Mouse (Mus musculus) midbrain, embryonic 15.5 days (tissue): ENCODE measurements around the gene Tdrd12. TPM values are rescaled to one million over a fixed set of nuclear protein-coding genes. Genes with fewer than 3 reads are reported as not detected.
"Not testable (repeated sequence)": the region's sequence is repeated elsewhere in the genome, so short reads cannot be mapped to it uniquely, and the experiment has no call there.

ENCODE experiments used
- ATAC-seq: fragments of 200-750 bp; cut with Nextera tagmentation; replicated peaks from 2 replicates; pipeline ENCODE4 v1.8.0; 2017; ENCODE audit warnings: moderate TSS enrichment
- H3K27ac ChIP-seq: fragments of 300-500 bp; sonication (generic); 2 replicates; pipeline ENCODE4 v1.5.1; 2015; ENCODE audit warnings: mild to moderate bottlenecking, inconsistent platforms
- H3K27me3 ChIP-seq: fragments of 300-500 bp; sonication (generic); replicated peaks from 2 replicates; pipeline ENCODE4 v1.6.1; 2015; ENCODE audit warnings: inconsistent platforms
- H3K36me3 ChIP-seq: fragments of 300-500 bp; sonication (generic); replicated peaks from 2 replicates; pipeline ENCODE4 v1.6.1; 2015; ENCODE audit warnings: inconsistent platforms
- H3K4me1 ChIP-seq: fragments of 300-500 bp; sonication (generic); 2 replicates; pipeline ENCODE4 v1.6.1; 2015; ENCODE audit warnings: inconsistent platforms
- H3K4me2 ChIP-seq: fragments of 300-500 bp; sonication (generic); 2 replicates; pipeline ENCODE4 v1.6.1; 2015; ENCODE audit warnings: inconsistent platforms, mild to moderate bottlenecking, moderate library complexity
- H3K4me3 ChIP-seq: fragments of 300-500 bp; sonication (generic); 2 replicates; pipeline ENCODE4 v1.5.1; 2015; ENCODE audit warnings: mild to moderate bottlenecking, inconsistent platforms
- H3K9ac ChIP-seq: fragments of 300-500 bp; sonication (generic); 2 replicates; pipeline ENCODE4 v1.6.1; 2015; ENCODE audit warnings: mild to moderate bottlenecking, inconsistent platforms
- H3K9me3 ChIP-seq: fragments of 300-500 bp; sonication (generic); 2 replicates; pipeline ENCODE4 v1.6.1; 2016; ENCODE audit warnings: inconsistent platforms
- whole genome bisulfite sequencing: fragments of 180-500 bp; shearing (Covaris S2); methylation state at CpG from one replicate; pipeline ENCODE4 v1.1.7; 2015; ENCODE audit warnings: mixed read lengths; 5-methylcytosine and 5-hydroxymethylcytosine counted together
- polyA plus RNA-seq: library from polyadenylated mRNA; unstranded; fragments of >200 nt; fragmentation: Nextera tagmentation; extraction: Ambion mirVana; gene quantifications from 2 replicates; pipeline ENCODE4 v1.2.1, GENCODE M21; 2015

The Tdrd12 gene
- polyA plus RNA-seq, result 0.36 and 0.37 TPM in 2 replicates

DNA sequence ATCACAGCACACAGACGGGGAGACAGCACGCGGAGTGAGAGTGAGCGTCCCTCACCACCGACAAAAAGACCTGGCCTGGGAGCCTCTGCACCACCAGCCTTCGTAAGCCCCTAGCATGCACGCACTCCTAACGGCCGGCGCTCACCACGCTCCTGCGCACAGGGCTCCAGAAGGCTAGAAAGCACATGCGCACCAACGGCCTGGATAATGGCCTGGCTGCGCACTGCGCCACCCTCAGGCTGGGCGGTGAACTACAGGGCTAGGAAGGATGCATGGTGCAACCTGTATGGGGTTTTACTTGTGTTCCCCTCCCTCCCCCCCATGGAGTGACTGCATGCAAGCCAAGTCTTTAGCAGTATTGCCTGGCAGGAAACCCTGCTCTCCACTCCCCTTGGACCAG lies at the start of gene Tdrd12:
TSS of gene Tdrd12 (minus strand) at position 184 of the 400 bp plus-strand sequence.
- H3K9me3 ChIP-seq, result no peaks in the 10 kb centered on the region
- ATAC-seq, result no peak

GRCm38 (mm10) chr7:35586906-35587445 lies 49.4 kb upstream of the Tdrd12 start:
- WGBS, result 19% methylated on average over 15 of the region's 15 CpGs
- peak overlapping the region; percentile 99 for H3K4me2 ChIP-seq
- H3K4me3 ChIP-seq, result peak overlapping the region; percentile 65
- no peaks in the 10 kb centered on the region for H3K9me3 ChIP-seq
- H3K9ac ChIP-seq, result peak overlapping the region; percentile 52
- H3K36me3 ChIP-seq, result no peaks in the 10 kb centered on the region
- ATAC-seq, result no peak
- H3K27ac ChIP-seq, result no peak overlapping the region
- H3K27me3 ChIP-seq, result peaks cover 31% of the 10 kb centered on the region
- peaks cover 27% of the 10 kb centered on the region for H3K4me1 ChIP-seq

More for the DNA sequence above, at the start of gene Tdrd12:
- Histone ChIP-seq H3K4me1 (no peaks in the 10 kb centered on the region), H3K4me3 (no peak within 1 kb of the TSS), H3K27ac (no peak within 1 kb of the TSS), H3K4me2 (no peak within 1 kb of the TSS), H3K27me3 (no peaks in the 10 kb centered on the region), H3K36me3 (no peaks in the 10 kb centered on the region), H3K9ac (no peak within 1 kb of the TSS)
- 91% methylated on average over 17 of the region's 17 CpGs for WGBS

GRCm38 (mm10) chr7:35586055-35586905 lies 48.7 kb upstream of the Tdrd12 start, which contains the start of gene Ankrd27:
Gene Ankrd27, plus strand, starts transcription at chr7:35586244.
- peak within 1 kb of the TSS; percentile 65 for H3K4me3 ChIP-seq
- H3K27ac ChIP-seq, result peak within 1 kb of the TSS; percentile 48
- H3K36me3 ChIP-seq, result no peaks in the 10 kb centered on the region
- 0% methylated on average over 47 of the region's 49 CpGs for WGBS
- peak within 1 kb of the TSS; percentile 99 for H3K4me2 ChIP-seq
- peaks cover 34% of the 10 kb centered on the region for H3K27me3 ChIP-seq
- H3K9ac ChIP-seq, result peak within 1 kb of the TSS; percentile 52
- H3K4me1 ChIP-seq, result peaks cover 27% of the 10 kb centered on the region
- no peaks in the 10 kb centered on the region for H3K9me3 ChIP-seq
- peak; percentile 99 for ATAC-seq

- peak within 1 kb of the TSS; percentile 52 for H3K9ac ChIP-seq
- H3K4me3 ChIP-seq, result peak within 1 kb of the TSS; percentile 65
- H3K36me3 ChIP-seq, result no peaks in the 10 kb centered on the region
- peaks cover 34% of the 10 kb centered on the region for H3K27me3 ChIP-seq
- peaks cover 27% of the 10 kb centered on the region for H3K4me1 ChIP-seq
- no peaks in the 10 kb centered on the region for H3K9me3 ChIP-seq
- peak within 1 kb of the TSS; percentile 99 for H3K4me2 ChIP-seq
- WGBS, result under 1% methylated on average over 45 of the region's 45 CpGs
- peak within 1 kb of the TSS; percentile 48 for H3K27ac ChIP-seq
- peak; percentile 71 for ATAC-seq
Observed at GRCm38 (mm10) chr7:35585191-35586054, 47.9 kb upstream of the Tdrd12 start, which contains the start of gene Rgs9bp. Gene Rgs9bp, minus strand, starts transcription at chr7:35585582.

GRCm38 (mm10) chr7:35584786-35585190 lies 47.2 kb upstream of the Tdrd12 start:
- WGBS, result under 1% methylated on average over 50 of the region's 50 CpGs

GRCm38 (mm10) chr7:35584068-35584785 lies 46.7 kb upstream of the Tdrd12 start:
- Histone ChIP-seq H3K27me3 (peaks cover 34% of the 10 kb centered on the region), H3K9ac (peak overlapping the region; percentile 41), H3K9me3 (no peaks in the 10 kb centered on the region), H3K4me2 (peak overlapping the region; percentile 99), H3K36me3 (no peaks in the 10 kb centered on the region), H3K27ac (no peak overlapping the region), H3K4me3 (peak overlapping the region; percentile 65), H3K4me1 (peaks cover 27% of the 10 kb centered on the region)
- 3% methylated on average over 36 of the region's 36 CpGs for WGBS
- no peak for ATAC-seq

More at GRCm38 (mm10) chr7:35584786-35585190, 47.2 kb upstream of the Tdrd12 start:
- H3K27me3 ChIP-seq, result peaks cover 34% of the 10 kb centered on the region
- peak overlapping the region; percentile 65 for H3K4me3 ChIP-seq
- H3K27ac ChIP-seq, result no peak overlapping the region
- peaks cover 27% of the 10 kb centered on the region for H3K4me1 ChIP-seq
- no peaks in the 10 kb centered on the region for H3K9me3 ChIP-seq
- no peaks in the 10 kb centered on the region for H3K36me3 ChIP-seq
- no peak for ATAC-seq
- H3K9ac ChIP-seq, result peak overlapping the region; percentile 41
- peak overlapping the region; percentile 99 for H3K4me2 ChIP-seq

DNA sequence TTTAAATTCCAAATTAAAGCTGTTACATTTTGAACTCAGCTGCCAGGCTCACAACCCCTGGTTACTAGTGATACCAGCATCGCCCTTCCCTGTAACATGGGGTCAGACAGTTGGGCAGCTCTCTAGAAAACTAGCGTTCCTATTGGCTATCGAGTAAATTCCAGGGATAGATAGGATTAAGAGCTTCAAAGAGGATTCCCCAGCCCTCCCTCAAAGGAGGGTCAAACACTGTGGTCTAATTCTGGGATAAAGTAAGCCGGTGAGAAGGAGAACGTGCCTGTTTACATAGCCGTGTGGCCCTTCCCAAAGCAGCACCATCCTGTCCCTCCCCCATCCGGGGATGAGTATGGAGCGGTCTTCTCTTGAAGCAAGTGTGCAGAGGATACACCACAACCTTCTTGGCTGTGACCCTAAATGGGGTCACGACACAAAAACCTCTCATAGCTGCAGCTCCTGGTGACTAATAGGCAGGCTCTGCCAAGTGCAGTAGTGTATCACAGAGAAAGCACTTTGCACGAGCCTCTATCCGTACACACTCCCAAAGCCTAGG lies 46.0 kb upstream of the Tdrd12 start:
- Histone ChIP-seq H3K4me2 (no peak overlapping the region; the same call in 1 of the 2 replicates), H3K27ac (no peak overlapping the region), H3K36me3 (no peaks in the 10 kb centered on the region), H3K9ac (no peak overlapping the region), H3K9me3 (no peaks in the 10 kb centered on the region), H3K27me3 (peaks cover 34% of the 10 kb centered on the region), H3K4me3 (peak overlapping the region; percentile 65; the same call in 1 of the 2 replicates), H3K4me1 (peaks cover 27% of the 10 kb centered on the region)
- 5% methylated on average over 11 of the region's 11 CpGs for WGBS
- no peak for ATAC-seq

DNA sequence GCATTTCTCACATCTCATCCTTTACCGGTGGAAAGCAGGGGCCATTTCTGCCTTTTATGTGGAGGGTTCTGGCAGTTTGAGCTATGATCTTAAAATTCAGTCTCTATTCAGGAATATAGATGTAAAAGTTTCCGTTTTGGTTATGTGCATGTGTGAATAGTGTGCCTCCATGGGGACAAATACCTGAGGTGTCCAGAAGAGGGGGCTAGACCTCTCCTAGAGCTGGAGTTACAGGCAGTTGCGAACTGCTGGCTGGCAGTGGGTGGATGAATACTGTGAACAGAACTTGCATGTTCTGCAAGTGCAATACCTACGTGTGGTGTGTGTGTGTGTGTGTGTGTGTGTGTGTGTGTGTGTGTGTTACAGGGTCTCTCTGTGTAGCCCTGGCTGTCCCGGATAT lies 45.2 kb upstream of the Tdrd12 start:
- H3K27me3 ChIP-seq, result peaks cover 34% of the 10 kb centered on the region
- peaks cover 27% of the 10 kb centered on the region for H3K4me1 ChIP-seq
- ATAC-seq, result no peak
- WGBS, result 71% methylated on average over 5 of the region's 5 CpGs
- H3K4me2 ChIP-seq, result no peak overlapping the region
- no peak overlapping the region for H3K4me3 ChIP-seq
- H3K36me3 ChIP-seq, result no peaks in the 10 kb centered on the region
- no peak overlapping the region for H3K27ac ChIP-seq
- H3K9me3 ChIP-seq, result no peaks in the 10 kb centered on the region
- no peak overlapping the region for H3K9ac ChIP-seq

DNA sequence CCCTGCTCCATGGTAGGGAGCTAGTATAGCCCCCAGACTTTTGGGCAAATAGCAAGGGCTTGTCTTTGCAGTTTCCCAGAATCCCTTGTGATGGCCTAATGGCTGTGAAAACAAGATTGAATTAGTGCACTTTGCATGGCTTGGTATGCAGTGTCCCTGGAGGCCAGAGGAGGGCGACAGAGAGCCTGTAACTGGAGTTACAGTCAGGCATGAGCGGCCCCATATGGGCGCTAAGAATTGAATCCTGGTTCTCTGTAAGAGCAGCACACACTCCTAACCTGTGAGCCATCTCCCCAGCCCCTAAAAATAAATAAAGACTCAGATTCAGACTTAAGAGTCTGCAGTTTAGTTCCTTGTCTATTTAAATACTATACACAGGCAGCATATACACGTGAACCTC lies 42.3 kb upstream of the Tdrd12 start:
- ATAC-seq, result no peak
- no peak overlapping the region for H3K9ac ChIP-seq
- peaks cover 9% of the 10 kb centered on the region for H3K4me1 ChIP-seq
- 35% methylated on average over 4 of the region's 4 CpGs for WGBS
- H3K27ac ChIP-seq, result no peak overlapping the region
- H3K27me3 ChIP-seq, result peaks cover 29% of the 10 kb centered on the region
- no peaks in the 10 kb centered on the region for H3K36me3 ChIP-seq
- H3K4me2 ChIP-seq, result no peak overlapping the region
- no peak overlapping the region for H3K4me3 ChIP-seq
- no peaks in the 10 kb centered on the region for H3K9me3 ChIP-seq

- H3K36me3 ChIP-seq, H3K27me3 ChIP-seq, H3K9me3 ChIP-seq, H3K4me2 ChIP-seq, H3K9ac ChIP-seq, ATAC-seq, H3K27ac ChIP-seq, H3K4me1 ChIP-seq, H3K4me3 ChIP-seq: not testable (repeated sequence)
- WGBS, result 22% methylated on average over 6 of the region's 6 CpGs
Observed at GRCm38 (mm10) chr7:35570883-35571282, 33.3 kb upstream of the Tdrd12 start.

GRCm38 (mm10) chr7:35569724-35570123 lies 32.2 kb upstream of the Tdrd12 start:
- not testable (repeated sequence) for ATAC-seq, H3K9ac ChIP-seq, H3K36me3 ChIP-seq, H3K9me3 ChIP-seq, H3K27me3 ChIP-seq, H3K4me3 ChIP-seq, H3K27ac ChIP-seq, H3K4me2 ChIP-seq, H3K4me1 ChIP-seq
- WGBS, result 88% methylated on average over 4 of the region's 4 CpGs
